Mouse (Mus musculus) cerebellum, postnatal 25 days (tissue): ENCODE data around the gene Pdlim7.
A peak's percentile ranks its signal among the peaks of the same experiment; 100 is the strongest.

Experiments
- DNase-seq, 2 experiments: peaks; one replicate each; pipeline ENCODE4 v3.0.0; 2021; ENCODE audit warnings: mixed read lengths in 2 of 2

The Pdlim7 gene

DNA sequence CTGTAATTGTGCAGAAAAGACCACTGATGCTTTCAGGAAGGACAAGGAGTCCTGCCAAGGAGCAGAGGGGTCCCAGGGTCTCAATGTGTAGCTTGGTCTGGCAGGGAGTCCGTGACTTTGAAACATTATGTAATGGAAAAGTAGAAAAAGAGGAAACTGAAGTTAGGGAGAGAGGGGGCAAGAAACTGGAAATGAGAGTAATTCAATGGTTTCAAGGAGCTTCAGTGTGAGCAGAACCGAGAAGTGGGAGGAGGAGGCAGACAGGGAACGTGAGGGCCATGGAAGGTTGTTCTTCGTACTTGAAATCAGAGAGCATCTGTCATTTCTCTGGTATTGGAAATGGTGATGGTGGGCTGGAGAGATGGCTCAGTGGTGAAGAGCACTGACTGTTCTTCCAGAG lies 6.1 kb upstream of the Pdlim7 start:
- no peak for DNase-seq

- peak; percentile 93 to 95 for DNase-seq
These were observed 3.5 kb upstream of the Pdlim7 start for GRCm38 (mm10) chr13:55516955-55517354.

DNA sequence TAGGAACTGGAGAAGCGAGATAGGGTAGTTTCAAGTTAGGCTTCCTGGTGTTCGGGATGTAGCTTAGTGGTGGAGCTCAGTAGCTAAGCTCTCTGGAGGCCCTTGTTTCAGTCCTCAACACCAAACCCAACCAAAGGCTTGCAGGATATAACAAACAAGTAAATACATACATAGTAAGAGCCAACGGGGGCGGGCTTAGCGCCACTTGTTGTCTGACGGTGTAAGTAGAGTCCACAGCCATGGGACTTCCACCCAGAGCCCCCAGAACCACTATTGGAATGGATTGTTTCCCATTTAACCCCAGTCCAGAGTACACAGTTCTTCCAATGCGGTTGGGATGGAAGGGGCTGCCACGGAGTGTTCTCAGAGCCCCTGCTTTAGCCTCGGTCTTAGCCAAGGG lies 352 bp upstream of the Pdlim7 start:
- no peak for DNase-seq

DNA sequence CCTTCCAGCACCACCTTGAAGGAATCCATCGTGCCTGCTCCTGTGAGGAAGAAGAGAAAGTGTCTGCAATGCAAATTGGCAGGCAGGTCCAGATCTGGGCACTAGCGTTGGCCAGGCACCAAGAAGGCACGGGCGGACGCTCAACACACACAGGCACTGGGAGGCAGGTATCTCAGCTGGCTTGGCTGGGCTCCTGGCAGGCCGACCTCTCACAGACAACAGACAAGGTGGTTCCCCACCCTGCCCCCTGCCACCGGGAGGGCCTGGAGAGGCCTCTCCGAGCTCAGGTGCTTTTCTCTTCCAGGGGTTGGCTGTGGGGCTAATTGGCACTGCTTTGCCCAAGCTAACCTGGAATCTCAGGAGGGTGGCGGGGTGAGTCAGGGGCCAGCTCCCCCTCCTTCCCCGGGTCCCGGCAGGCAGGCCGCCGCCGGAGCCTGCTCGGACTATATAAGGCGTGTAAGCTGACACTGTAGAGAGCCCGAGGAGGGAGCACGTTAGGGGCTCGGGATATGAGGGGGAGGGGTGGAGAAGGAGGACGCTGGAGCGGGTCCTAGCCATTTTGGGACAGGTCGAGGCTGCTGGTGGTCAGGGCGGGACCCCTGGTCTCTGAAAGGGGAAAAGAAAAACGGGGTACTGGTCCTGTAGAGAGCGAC lies 971 bp downstream of the Pdlim7 start:
- peak; percentile 65 to 74 for DNase-seq

DNA sequence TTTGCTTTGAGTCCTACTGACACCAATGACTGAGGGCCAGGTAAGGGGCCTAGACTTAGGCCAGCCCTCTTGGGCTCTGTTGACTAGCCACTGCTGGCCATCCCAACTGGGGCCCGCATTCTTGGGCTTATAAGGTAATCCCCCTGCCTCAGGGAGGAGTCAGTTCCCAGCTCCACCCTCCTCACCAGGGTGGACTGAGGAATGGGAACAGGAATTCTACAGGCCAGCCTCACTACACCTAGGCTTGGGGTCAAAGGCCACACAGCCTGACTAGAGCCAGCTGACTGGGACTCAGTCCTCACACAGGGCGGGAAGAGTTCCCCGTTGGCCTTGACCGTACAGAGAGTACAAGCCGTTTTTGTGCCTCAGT lies 2.0 kb downstream of the Pdlim7 start:
- no peak for DNase-seq

- no peak for DNase-seq
These were observed 2.6 kb downstream of the Pdlim7 start for GRCm38 (mm10) chr13:55510668-55511491.

- DNase-seq, result no peak
These were observed 3.2 kb downstream of the Pdlim7 start for GRCm38 (mm10) chr13:55510332-55510667.

GRCm38 (mm10) chr13:55508531-55508930 lies 4.9 kb downstream of the Pdlim7 start:
- DNase-seq, result no peak

DNA sequence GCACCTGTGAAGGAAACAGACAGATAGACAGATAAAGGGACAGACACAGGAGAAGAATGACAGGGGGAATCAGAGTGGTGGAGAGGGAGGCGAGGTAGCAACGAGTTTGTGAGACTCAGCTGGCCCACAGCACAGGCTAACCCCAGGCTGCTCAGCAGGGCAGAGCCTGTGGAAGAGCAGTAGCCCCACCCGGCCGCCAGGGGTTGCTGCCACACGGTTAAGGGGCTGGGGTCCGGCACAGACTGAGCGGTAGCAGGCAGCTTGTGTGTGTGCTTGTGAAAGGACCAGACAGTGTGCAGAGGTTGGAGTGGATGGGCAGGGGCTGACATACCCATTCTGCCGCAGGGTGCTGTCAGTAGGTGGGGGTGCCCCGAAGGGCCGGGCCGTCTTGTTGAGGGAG lies 5.6 kb downstream of the Pdlim7 start:
- no peak for DNase-seq

GRCm38 (mm10) chr13:55506697-55507096 lies 6.8 kb downstream of the Pdlim7 start:
- peak; percentile 58 to 76 for DNase-seq

DNA sequence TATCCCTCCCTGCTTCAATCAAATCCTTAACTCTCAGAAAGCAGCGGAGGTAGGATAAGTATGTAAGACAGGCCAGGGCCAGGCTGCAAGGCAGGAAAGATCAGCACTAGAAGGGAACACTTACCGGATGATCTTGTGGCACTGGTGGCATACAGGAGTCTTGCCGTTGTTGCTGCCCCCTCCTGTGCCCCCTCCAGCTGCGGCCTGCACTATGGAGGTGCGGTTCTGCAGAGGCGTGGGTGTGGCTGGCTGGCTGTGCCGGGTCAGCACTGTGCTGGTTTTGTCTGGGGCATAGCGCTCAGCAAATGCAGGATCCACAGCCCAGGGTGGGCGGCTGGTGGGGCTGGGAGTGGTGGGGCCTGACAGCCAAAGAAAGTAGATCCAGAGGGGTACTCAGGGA lies 7.7 kb downstream of the Pdlim7 start:
- DNase-seq, result no peak

- no peak for DNase-seq
These were observed 9.1 kb downstream of the Pdlim7 start for GRCm38 (mm10) chr13:55504390-55504789.

GRCm38 (mm10) chr13:55502405-55502804 lies 11.1 kb downstream of the Pdlim7 start:
- no peak for DNase-seq

DNA sequence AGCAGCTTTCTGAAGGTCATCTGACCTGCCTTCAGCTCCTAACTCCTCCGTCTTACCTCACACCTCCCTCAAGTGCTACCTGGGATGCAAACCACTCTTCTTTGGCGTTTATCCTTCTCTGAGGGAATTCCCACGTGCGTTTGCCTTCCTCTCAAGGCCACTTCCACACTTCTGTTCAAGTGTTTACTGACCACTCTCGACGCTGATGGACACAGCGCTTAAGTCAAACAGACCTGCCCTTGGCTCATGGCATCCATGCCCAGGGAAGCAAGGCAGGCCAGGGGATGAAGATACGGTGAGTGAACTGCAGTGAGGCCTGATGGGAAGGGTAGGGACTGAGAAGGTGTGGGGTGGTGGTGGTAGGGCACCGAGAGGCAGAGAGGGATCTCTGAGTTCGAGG lies 12.9 kb downstream of the Pdlim7 start:
- no peak for DNase-seq

DNA sequence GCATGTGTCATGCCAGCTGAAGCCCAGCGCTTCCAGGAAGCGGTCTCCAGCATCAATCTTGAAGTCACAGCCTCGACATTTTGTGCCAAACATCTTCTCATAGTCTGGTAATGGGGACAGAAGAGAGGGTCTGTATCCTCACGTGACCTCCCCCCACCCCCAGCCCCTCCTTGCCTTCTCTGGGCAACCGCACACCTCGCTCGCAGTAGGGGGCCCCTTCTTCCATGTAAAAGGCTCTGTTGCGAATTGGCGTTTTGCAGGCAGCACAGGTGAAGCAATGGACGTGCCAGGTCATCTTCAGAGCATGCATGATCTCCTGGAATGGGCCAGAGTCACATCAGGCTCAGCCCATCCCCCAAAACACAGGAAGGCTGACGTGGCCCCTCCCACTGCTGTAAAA lies 14.6 kb downstream of the Pdlim7 start:
- DNase-seq, result no peak

GRCm38 (mm10) chr13:55496661-55497060 lies 16.8 kb downstream of the Pdlim7 start:
- no peak for DNase-seq

DNA sequence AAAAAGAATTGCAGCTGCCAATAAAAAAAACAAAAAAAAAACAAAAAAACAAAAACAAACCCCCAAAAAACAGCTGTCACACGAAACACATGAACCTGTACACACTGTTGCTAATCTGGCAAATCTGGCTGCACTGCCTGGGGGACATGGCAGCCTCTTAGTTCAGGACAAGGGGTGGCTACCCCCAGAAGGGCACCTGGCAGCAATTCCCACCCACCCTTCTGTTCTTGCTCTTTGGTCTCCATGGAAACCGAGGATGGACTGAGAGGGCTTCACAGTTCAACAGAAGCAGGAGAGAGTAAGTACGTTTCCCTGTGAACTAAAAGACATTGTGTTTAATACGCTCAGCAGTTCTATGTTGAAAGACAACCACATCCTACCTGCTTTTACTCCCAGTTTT lies 17.8 kb downstream of the Pdlim7 start:
- DNase-seq, result no peak

- DNase-seq, result peak; percentile 84 to 88
These were observed 18.4 kb downstream of the Pdlim7 start for GRCm38 (mm10) chr13:55494883-55495621.

- DNase-seq, result no peak
These were observed 19.2 kb downstream of the Pdlim7 start for GRCm38 (mm10) chr13:55494257-55494656.

GRCm38 (mm10) chr13:55487578-55488498 lies 25.6 kb downstream of the Pdlim7 start, which contains the start of gene Dbn1:
Gene Dbn1, minus strand, starts transcription at chr13:55488111.
- DNase-seq, result peak in 1 of 2 experiments; percentile 62

DNA sequence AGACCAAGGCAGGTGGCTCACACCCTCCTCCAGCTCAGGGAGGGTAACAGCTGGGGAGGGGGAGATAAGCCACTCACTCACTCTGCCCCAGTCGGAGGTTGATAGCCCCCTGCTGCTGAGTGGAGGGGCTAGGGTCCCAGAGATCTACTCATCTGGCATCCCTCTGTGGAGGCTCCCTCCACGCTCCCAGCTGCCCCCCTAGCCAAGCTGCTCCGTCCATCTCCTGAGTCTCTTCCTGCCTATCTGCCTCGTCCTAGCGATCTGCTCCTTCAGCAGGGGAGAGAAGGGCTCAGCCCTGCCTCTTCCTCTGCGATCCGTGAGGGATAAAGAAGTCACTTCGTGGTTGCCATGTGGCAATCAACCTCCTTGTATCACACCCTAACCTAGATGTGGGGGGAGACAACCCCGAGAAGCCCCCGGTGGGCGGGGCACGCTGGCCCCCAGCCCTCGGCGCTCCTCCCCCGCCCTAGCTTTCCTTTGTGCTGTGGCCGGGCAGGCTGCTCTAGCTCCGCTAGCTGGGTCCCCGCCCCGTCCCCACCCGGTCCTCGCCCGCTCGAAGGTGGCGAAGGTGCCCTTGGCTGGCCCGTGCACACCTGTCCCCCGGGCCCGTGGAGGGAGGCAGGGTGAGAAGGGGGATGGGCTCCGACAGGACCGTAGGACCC lies 26.4 kb downstream of the Pdlim7 start:
- peak in 1 of 2 experiments; percentile 54 for DNase-seq
